27 mouse cellular contexts compared by ENCODE assay signal in the genomic region with DNA sequence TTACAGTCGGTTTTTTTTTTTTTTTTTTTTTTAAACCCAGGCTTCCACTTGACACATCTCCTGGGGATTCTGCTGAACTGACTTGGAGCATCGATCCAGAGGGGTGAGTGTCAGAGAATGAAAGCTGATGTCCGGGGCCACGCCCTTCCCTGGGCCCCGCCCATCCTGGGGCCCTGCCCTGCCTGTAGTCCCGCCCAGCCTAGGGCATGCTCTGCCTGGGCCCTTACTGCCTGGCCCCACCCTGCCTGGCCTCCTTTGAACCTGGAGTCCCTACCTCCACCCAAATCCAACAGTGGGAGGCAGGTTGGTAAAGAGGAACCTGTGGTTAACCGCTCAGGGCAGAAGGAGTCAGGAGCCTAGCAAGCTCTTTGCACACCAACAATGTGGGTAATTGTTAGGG.
"Had no signal": no experiment of that assay in that cellular context is flagged by ENCODE, and none has a peak within 500 bp of the region (broad histone marks: within the 10 kb centered on the region; RNA-seq: fewer than 3 reads in every experiment).

No protein-coding gene starts in this region.

- H3K9ac ChIP-seq: limb, embryonic 12.5 days; liver, embryonic 12.5 days; liver, embryonic 15.5 days; lung, embryonic 15.5 days; midbrain, embryonic 13.5 days; stomach, embryonic 15.5 days had no signal

- ATAC-seq: intestine, postnatal 0 days; liver, embryonic 12.5 days; midbrain, embryonic 13.5 days; midbrain, embryonic 16.5 days had no signal

- H3K4me3 ChIP-seq: layer of hippocampus, adult 2 months; left cerebral cortex, adult 2 months; limb, embryonic 12.5 days; liver, embryonic 12.5 days; liver, embryonic 15.5 days; lung, embryonic 15.5 days; megakaryocyte, embryonic 14.5 days; midbrain, embryonic 10.5 days; midbrain, embryonic 13.5 days; myocyte; stomach, embryonic 15.5 days had no signal

- H3K9me3 ChIP-seq: midbrain, embryonic 13.5 days; stomach, embryonic 15.5 days had no signal

- DNase-seq: kidney, adult 2 months; kidney, postnatal 25 days; layer of hippocampus, adult 9-11 months; layer of hippocampus, postnatal 36 days; liver; lung, adult 18-20 months; lung, postnatal 10 days; lung, postnatal 36 days; retina, postnatal 1 day; right cerebral cortex, postnatal 25 days; spleen, adult 18-20 months; thymus, adult 18-20 months; thymus, postnatal 36 days had no signal

- H3K4me2 ChIP-seq: limb, embryonic 12.5 days; liver, embryonic 12.5 days; liver, embryonic 15.5 days; lung, embryonic 15.5 days; midbrain, embryonic 13.5 days; stomach, embryonic 15.5 days had no signal

- H3K36me3 ChIP-seq: limb, embryonic 12.5 days; liver, embryonic 12.5 days; liver, embryonic 15.5 days; lung, embryonic 15.5 days; midbrain, embryonic 10.5 days; midbrain, embryonic 13.5 days; stomach, embryonic 15.5 days had no signal

- H3K27ac ChIP-seq: kidney, postnatal 0 days; layer of hippocampus, adult 2 months; left cerebral cortex, adult 2 months; limb, embryonic 12.5 days; liver, embryonic 12.5 days; liver, embryonic 15.5 days; lung, embryonic 15.5 days; midbrain, embryonic 10.5 days; midbrain, embryonic 13.5 days; stomach, embryonic 15.5 days had no signal

- H3K4me1 ChIP-seq: liver, embryonic 12.5 days; liver, embryonic 15.5 days; lung, embryonic 15.5 days; megakaryocyte, embryonic 14.5 days; midbrain, embryonic 10.5 days; midbrain, embryonic 13.5 days; stomach, embryonic 15.5 days had no signal

- H3K27me3 ChIP-seq: limb, embryonic 12.5 days; liver, embryonic 12.5 days; liver, embryonic 15.5 days; lung, embryonic 15.5 days; megakaryocyte, embryonic 14.5 days; midbrain, embryonic 13.5 days; stomach, embryonic 15.5 days had no signal
